Mouse (Mus musculus) frontal cortex, adult (tissue): ENCODE measurements around the gene Dek.
A peak's percentile ranks its signal among the peaks of the same experiment; 100 is the strongest.

Experiments used
- ATAC-seq: cut with Nextera tagmentation; 2 replicates; pipeline ENCODE4 v1.9.2; 2017; ENCODE audit warnings: mild to moderate bottlenecking, moderate library complexity, mixed read lengths; ENCODE audit not compliant: low TSS enrichment

The Dek gene

GRCm38 (mm10) chr13:47105711-47106579, at the start of gene Dek:
Dek (minus strand) TSS chr13:47106201.
- ATAC-seq: peak; percentile 83

- ATAC-seq: no peak
Observed at GRCm38 (mm10) chr13:47154866-47155265, 48.9 kb upstream of the Dek start.

GRCm38 (mm10) chr13:47153206-47153605, 47.2 kb upstream of the Dek start:
- ATAC-seq: no peak

- peak; percentile 57 for ATAC-seq
Observed at GRCm38 (mm10) chr13:47152390-47152789, 46.4 kb upstream of the Dek start.

- peak; percentile 31 for ATAC-seq
Observed at GRCm38 (mm10) chr13:47151060-47151459, 45.1 kb upstream of the Dek start.

- ATAC-seq: no peak
Observed at GRCm38 (mm10) chr13:47149993-47150392, 44.0 kb upstream of the Dek start.

GRCm38 (mm10) chr13:47148573-47148972, 42.6 kb upstream of the Dek start:
- ATAC-seq: peak; percentile 72

- 0 out of 2 replicates have a peak, but pooled peaks have one; percentile 17 for ATAC-seq
Observed at GRCm38 (mm10) chr13:47146388-47146787, 40.4 kb upstream of the Dek start.

- ATAC-seq: no peak
Observed at GRCm38 (mm10) chr13:47145939-47146338, 39.9 kb upstream of the Dek start.

- no peak for ATAC-seq
Observed at GRCm38 (mm10) chr13:47142764-47143163, 36.8 kb upstream of the Dek start.

- ATAC-seq: no peak
Observed at GRCm38 (mm10) chr13:47135741-47136140, 29.7 kb upstream of the Dek start.

- peak; percentile 95 for ATAC-seq
Observed at GRCm38 (mm10) chr13:47134836-47135235, 28.8 kb upstream of the Dek start.

- no peak for ATAC-seq
Observed at GRCm38 (mm10) chr13:47133058-47133457, 27.1 kb upstream of the Dek start.

- ATAC-seq: no peak
Observed at GRCm38 (mm10) chr13:47129090-47129489, 23.1 kb upstream of the Dek start.

GRCm38 (mm10) chr13:47125595-47125994, 19.6 kb upstream of the Dek start:
- ATAC-seq: no peak

- ATAC-seq: no peak
Observed at GRCm38 (mm10) chr13:47124986-47125385, 19.0 kb upstream of the Dek start.

GRCm38 (mm10) chr13:47124449-47124848, 18.4 kb upstream of the Dek start:
- ATAC-seq: no peak

- ATAC-seq: peak; percentile 85
Observed at GRCm38 (mm10) chr13:47122537-47123430, 16.8 kb upstream of the Dek start, which contains the start of gene Rnf144b. Rnf144b (plus strand) TSS chr13:47122656.

- no peak for ATAC-seq
Observed at GRCm38 (mm10) chr13:47121333-47121889, 15.4 kb upstream of the Dek start.

- ATAC-seq: no peak
Observed at GRCm38 (mm10) chr13:47116000-47116399, 10.0 kb upstream of the Dek start.

- ATAC-seq: no peak
Observed at GRCm38 (mm10) chr13:47112924-47113323, 6.9 kb upstream of the Dek start.

GRCm38 (mm10) chr13:47112056-47112455, 6.1 kb upstream of the Dek start:
- ATAC-seq: no peak
